Mouse (Mus musculus): Measurements from ENCODE around the gene Rpe. TPM values are rescaled to one million over a fixed set of nuclear protein-coding genes. Genes with fewer than 3 reads are reported as not detected.
"Not testable (repeated sequence)": the region's sequence is repeated elsewhere in the genome, so short reads cannot be mapped to it uniquely, and the experiment has no call there.

The Rpe gene
- polyA plus RNA-seq, 1 experiment from 2014 or later, result 48.3 TPM

GRCm38 (mm10) chr1:66692780-66693392 is 7.7 kb upstream of the Rpe start:
- ATAC-seq, result no peak
- peaks cover 72% of the 10 kb centered on the region for H3K27me3 ChIP-seq
- no peak for DNase-seq (ENCODE audit: low read depth, low spot score)
- in situ Hi-C loops (cut with MboI; ENCODE audit: low pct_unique_long_range_greater_than_20kb), result loop anchor here (25.0 kb wide), 1 partner anchor 319 kb away; no protein-coding TSS in a partner anchor
- ChIA-PET POLR2A (interaction anchor here (0.6 kb wide), 1 partner anchor 1904 kb away, joined by 3 read pairs; no protein-coding TSS in a partner anchor), CTCF (no interaction called here)
- no peak for TF ChIP-seq CTCF (IDR thresholded peaks at IDR 0.05)

GRCm38 (mm10) chr1:66694266-66694665 is 6.4 kb upstream of the Rpe start:
- no peak for TF ChIP-seq CTCF (IDR thresholded peaks at IDR 0.05)
- ChIA-PET POLR2A (no interaction called here), CTCF (no interaction called here)
- H3K27me3 ChIP-seq, result peaks cover 69% of the 10 kb centered on the region
- DNase-seq (ENCODE audit: low read depth, low spot score) (no peak), ATAC-seq (no peak)
- in situ Hi-C loops (cut with MboI; ENCODE audit: low pct_unique_long_range_greater_than_20kb), result loop anchor here (25.0 kb wide), 1 partner anchor 318 kb away; no protein-coding TSS in a partner anchor

- in situ Hi-C loops (cut with MboI; ENCODE audit: low pct_unique_long_range_greater_than_20kb), result loop anchor here (25.0 kb wide), 1 partner anchor 317 kb away; no protein-coding TSS in a partner anchor
- no peak for TF ChIP-seq CTCF (IDR thresholded peaks at IDR 0.05)
- DNase-seq (ENCODE audit: low read depth, low spot score), result no peak
- ChIA-PET POLR2A (no interaction called here), CTCF (no interaction called here)
- ATAC-seq, result no peak
- H3K27me3 ChIP-seq, result peaks cover 62% of the 10 kb centered on the region
These were observed 5.3 kb upstream of the Rpe start for GRCm38 (mm10) chr1:66695296-66695695.

GRCm38 (mm10) chr1:66699630-66700029 is 1.0 kb upstream of the Rpe start:
- in situ Hi-C loops (cut with MboI; ENCODE audit: low pct_unique_long_range_greater_than_20kb), result loop anchor here (10.0 to 25.0 kb wide), 2 partner anchors 135 to 313 kb away; no protein-coding TSS in a partner anchor
- CTCF ChIA-PET; DNase-seq (ENCODE audit: low read depth, low spot score); POLR2A ChIA-PET; ATAC-seq: not testable (repeated sequence)
- peaks cover 31% of the 10 kb centered on the region for H3K27me3 ChIP-seq

GRCm38 (mm10) chr1:66700149-66700692 is 410 bp upstream of the Rpe start:
- no peak for TF ChIP-seq CTCF (IDR thresholded peaks at IDR 0.05)
- ChIA-PET POLR2A (no interaction called here), CTCF (no interaction called here)
- ATAC-seq, result no peak
- no peak for DNase-seq (ENCODE audit: low read depth, low spot score)
- H3K27me3 ChIP-seq, result peaks cover 29% of the 10 kb centered on the region
- in situ Hi-C loops (cut with MboI; ENCODE audit: low pct_unique_long_range_greater_than_20kb), result loop anchor here (10.0 kb wide), 1 partner anchor 135 kb away; no protein-coding TSS in a partner anchor

DNA sequence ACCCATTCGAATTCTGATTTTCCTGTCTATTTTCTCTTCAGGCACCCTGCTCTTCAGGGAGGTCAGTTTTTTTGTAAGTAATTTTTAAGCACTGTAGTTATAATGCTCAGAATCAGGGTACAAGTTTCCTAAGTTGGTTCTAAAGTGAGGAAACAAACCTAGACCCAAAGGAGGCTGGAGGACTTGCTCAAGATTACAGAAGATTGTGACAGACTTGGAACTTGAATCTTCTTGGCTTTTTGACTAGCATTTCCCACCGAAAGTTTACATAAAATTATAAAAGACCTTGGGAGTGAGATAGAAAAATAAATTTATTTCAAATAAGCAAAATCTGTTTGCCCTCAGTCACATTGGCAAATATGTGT is 927 bp downstream of the Rpe start:
- in situ Hi-C loops (cut with MboI; ENCODE audit: low pct_unique_long_range_greater_than_20kb), result loop anchor here (10.0 kb wide), 1 partner anchor 133 kb away; no protein-coding TSS in a partner anchor

GRCm38 (mm10) chr1:66702623-66703345 is 2.2 kb downstream of the Rpe start:
- CTCF ChIA-PET, result no interaction called here
- no peak for TF ChIP-seq CTCF (IDR thresholded peaks at IDR 0.05)
- ATAC-seq, result no peak
- in situ Hi-C loops (cut with MboI; ENCODE audit: low pct_unique_long_range_greater_than_20kb), result loop anchor here (10.0 kb wide), 1 partner anchor 132 kb away; no protein-coding TSS in a partner anchor
- no peak for DNase-seq (ENCODE audit: low read depth, low spot score)
- POLR2A ChIA-PET, result no interaction called here
- peaks cover 11% of the 10 kb centered on the region for H3K27me3 ChIP-seq

More for the DNA sequence above, 927 bp downstream of the Rpe start:
- CTCF ChIA-PET, result no interaction called here
- DNase-seq (ENCODE audit: low read depth, low spot score), result no peak
- peaks cover 20% of the 10 kb centered on the region for H3K27me3 ChIP-seq
- POLR2A ChIA-PET, result no interaction called here
- no peak for ATAC-seq
- no peak for TF ChIP-seq CTCF (IDR thresholded peaks at IDR 0.05)

- in situ Hi-C loops (cut with MboI; ENCODE audit: low pct_unique_long_range_greater_than_20kb), result loop anchor here (10.0 kb wide), 1 partner anchor 130 kb away; no protein-coding TSS in a partner anchor
These were observed 3.9 kb downstream of the Rpe start for GRCm38 (mm10) chr1:66704523-66704922.

DNA sequence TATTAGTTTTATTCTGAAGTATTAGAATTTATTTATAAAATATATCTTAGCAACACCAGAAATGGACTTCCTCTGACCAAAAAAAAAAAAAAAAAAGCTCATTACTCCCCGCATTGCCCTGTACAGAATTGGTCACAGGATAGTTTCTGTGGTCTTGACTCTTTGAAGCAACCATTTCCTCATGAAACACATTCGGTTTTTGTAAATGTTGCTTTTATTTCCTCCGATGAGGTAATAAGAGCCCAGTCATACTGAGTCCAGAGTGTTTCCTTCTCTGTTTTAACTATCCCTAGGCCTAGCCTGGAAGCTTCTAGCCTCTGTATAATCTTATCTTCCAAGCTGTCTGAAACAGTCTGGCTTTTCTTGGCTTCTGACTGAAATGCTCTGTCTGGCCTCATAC is 12.2 kb downstream of the Rpe start:
- in situ Hi-C loops (cut with MboI; ENCODE audit: low pct_unique_long_range_greater_than_20kb), result no loop called here
- POLR2A ChIA-PET, result no interaction called here
- CTCF ChIA-PET, result interaction anchor here (1.1 to 3.2 kb wide), 2 partner anchors 10 to 460 kb away, joined by 3 to 9 read pairs; no protein-coding TSS in a partner anchor
- DNase-seq (ENCODE audit: low read depth, low spot score) (no peak), ATAC-seq (no peak)
- H3K27me3 ChIP-seq, result no peaks in the 10 kb centered on the region
- TF ChIP-seq CTCF (IDR thresholded peaks at IDR 0.05), result no peak

More at GRCm38 (mm10) chr1:66704523-66704922, 3.9 kb downstream of the Rpe start:
- ATAC-seq, result no peak
- no peak for DNase-seq (ENCODE audit: low read depth, low spot score)
- POLR2A ChIA-PET, result no interaction called here
- no peak for TF ChIP-seq CTCF (IDR thresholded peaks at IDR 0.05)
- H3K27me3 ChIP-seq, result no peaks in the 10 kb centered on the region
- CTCF ChIA-PET, result no interaction called here

GRCm38 (mm10) chr1:66730581-66730980 is 29.9 kb downstream of the Rpe start:
- DNase-seq (ENCODE audit: low read depth, low spot score), result no peak
- in situ Hi-C loops (cut with MboI; ENCODE audit: low pct_unique_long_range_greater_than_20kb), result no loop called here
- no peak for TF ChIP-seq CTCF (IDR thresholded peaks at IDR 0.05)
- no peak for ATAC-seq
- no peaks in the 10 kb centered on the region for H3K27me3 ChIP-seq
- POLR2A ChIA-PET, result no interaction called here
- CTCF ChIA-PET, result no interaction called here

GRCm38 (mm10) chr1:66768764-66769163 is 68.1 kb downstream of the Rpe start:
- in situ Hi-C loops (cut with MboI; ENCODE audit: low pct_unique_long_range_greater_than_20kb), result no loop called here

More at GRCm38 (mm10) chr1:66768764-66769163, 68.1 kb downstream of the Rpe start:
- no peaks in the 10 kb centered on the region for H3K27me3 ChIP-seq
- no peak for ATAC-seq
- ChIA-PET POLR2A (no interaction called here), CTCF (no interaction called here)
- no peak for TF ChIP-seq CTCF (IDR thresholded peaks at IDR 0.05)
- no peak for DNase-seq (ENCODE audit: low read depth, low spot score)

Other genes with a start within 250 kb of the Rpe start
- gene Unc80, start 232.5 kb upstream of the Rpe start, polyA plus RNA-seq (2021), result not detected
- 44.2 TPM for gene Kansl1l, start 116.7 kb downstream of the Rpe start, polyA plus RNA-seq (2021)
- gene Acadl, start 162.4 kb downstream of the Rpe start, polyA plus RNA-seq (2021), result 220 TPM
- not detected for gene Myl1, start 244.6 kb downstream of the Rpe start, polyA plus RNA-seq (2021)

Data from Patski (cell line).